Mouse (Mus musculus): ENCODE measurements around the gene Hspb11. TPM values are rescaled to one million over a fixed set of nuclear protein-coding genes. Genes with fewer than 3 reads are reported as not detected.

Hspb11 gene
- 5.7 and 19.6 TPM in 2 replicates for polyA plus RNA-seq (2012; ENCODE audit: insufficient read depth, low replicate concordance)

GRCm38 (mm10) chr4:107253125-107254091, at the start of gene Hspb11, which contains the start of gene Lrrc42:
Gene Hspb11, plus strand, starts transcription at chr4:107253593.
Gene Lrrc42, minus strand, starts transcription at chr4:107253532.
- H3K4me1 ChIP-seq: peaks cover 46% of the 10 kb centered on the region
- H3K36me3 ChIP-seq (replicated peaks; ENCODE audit: low read length): no peaks in the 10 kb centered on the region
- peak within 1 kb of the TSS; percentile 91 for H3K4me3 ChIP-seq (replicated peaks)
- TF ChIP-seq FLI1 (IDR thresholded peaks at IDR 0.05; ENCODE audit: low read length): no peak
- no peak for TF ChIP-seq GATA1 (IDR thresholded peaks at IDR 0.05; ENCODE audit: borderline replicate concordance, low read length)
- no peaks in the 10 kb centered on the region for H3K9me3 ChIP-seq
- H3K27me3 ChIP-seq (replicated peaks): no peaks in the 10 kb centered on the region

GRCm38 (mm10) chr4:107207016-107207415, 46.4 kb upstream of the Hspb11 start:
- Histone ChIP-seq H3K4me3 (replicated peaks) (no peak overlapping the region), H3K27me3 (replicated peaks) (no peaks in the 10 kb centered on the region), H3K36me3 (replicated peaks; ENCODE audit: low read length) (peaks cover 81% of the 10 kb centered on the region), H3K9me3 (no peaks in the 10 kb centered on the region), H3K4me1 (peaks cover 35% of the 10 kb centered on the region)
- TF ChIP-seq FLI1 (IDR thresholded peaks at IDR 0.05; ENCODE audit: low read length) (no peak), GATA1 (IDR thresholded peaks at IDR 0.05; ENCODE audit: borderline replicate concordance, low read length) (no peak)

- no peak for TF ChIP-seq FLI1 (IDR thresholded peaks at IDR 0.05; ENCODE audit: low read length)
- TF ChIP-seq GATA1 (IDR thresholded peaks at IDR 0.05; ENCODE audit: borderline replicate concordance, low read length): no peak
- Histone ChIP-seq H3K27me3 (replicated peaks) (peaks cover 5% of the 10 kb centered on the region), H3K4me1 (peaks cover 33% of the 10 kb centered on the region), H3K4me3 (replicated peaks) (no peak within 1 kb of the TSS), H3K9me3 (no peaks in the 10 kb centered on the region), H3K36me3 (replicated peaks; ENCODE audit: low read length) (peaks cover 65% of the 10 kb centered on the region)
Measured at GRCm38 (mm10) chr4:107208880-107209279, 44.5 kb upstream of the Hspb11 start, which contains the start of gene Ldlrad1. Gene Ldlrad1, plus strand, starts transcription at chr4:107209180.

- H3K36me3 ChIP-seq (replicated peaks; ENCODE audit: low read length): peaks cover 58% of the 10 kb centered on the region
- H3K9me3 ChIP-seq: no peaks in the 10 kb centered on the region
- H3K27me3 ChIP-seq (replicated peaks): peaks cover 13% of the 10 kb centered on the region
- no peak for TF ChIP-seq GATA1 (IDR thresholded peaks at IDR 0.05; ENCODE audit: borderline replicate concordance, low read length)
- no peak for TF ChIP-seq FLI1 (IDR thresholded peaks at IDR 0.05; ENCODE audit: low read length)
- no peak overlapping the region for H3K4me3 ChIP-seq (replicated peaks)
- H3K4me1 ChIP-seq: peaks cover 34% of the 10 kb centered on the region
Measured at GRCm38 (mm10) chr4:107210483-107211097, 42.8 kb upstream of the Hspb11 start.

- H3K36me3 ChIP-seq (replicated peaks; ENCODE audit: low read length): peaks cover 54% of the 10 kb centered on the region
- TF ChIP-seq GATA1 (IDR thresholded peaks at IDR 0.05; ENCODE audit: borderline replicate concordance, low read length) (no peak), FLI1 (IDR thresholded peaks at IDR 0.05; ENCODE audit: low read length) (no peak)
- peaks cover 13% of the 10 kb centered on the region for H3K27me3 ChIP-seq (replicated peaks)
- H3K4me3 ChIP-seq (replicated peaks): no peak overlapping the region
- peaks cover 35% of the 10 kb centered on the region for H3K4me1 ChIP-seq
- H3K9me3 ChIP-seq: no peaks in the 10 kb centered on the region
Measured at GRCm38 (mm10) chr4:107211465-107211864, 41.9 kb upstream of the Hspb11 start.

- H3K4me3 ChIP-seq (replicated peaks): no peak overlapping the region
- TF ChIP-seq GATA1 (IDR thresholded peaks at IDR 0.05; ENCODE audit: borderline replicate concordance, low read length) (no peak), FLI1 (IDR thresholded peaks at IDR 0.05; ENCODE audit: low read length) (no peak)
- H3K9me3 ChIP-seq: no peaks in the 10 kb centered on the region
- peaks cover 40% of the 10 kb centered on the region for H3K4me1 ChIP-seq
- peaks cover 14% of the 10 kb centered on the region for H3K27me3 ChIP-seq (replicated peaks)
- peaks cover 50% of the 10 kb centered on the region for H3K36me3 ChIP-seq (replicated peaks; ENCODE audit: low read length)
Measured at GRCm38 (mm10) chr4:107211936-107212335, 41.5 kb upstream of the Hspb11 start.

GRCm38 (mm10) chr4:107213279-107214011, 39.9 kb upstream of the Hspb11 start:
- Histone ChIP-seq H3K36me3 (replicated peaks; ENCODE audit: low read length) (peaks cover 35% of the 10 kb centered on the region), H3K4me3 (replicated peaks) (peak overlapping the region; percentile 51), H3K9me3 (no peaks in the 10 kb centered on the region), H3K27me3 (replicated peaks) (peaks cover 23% of the 10 kb centered on the region), H3K4me1 (peaks cover 51% of the 10 kb centered on the region)
- no peak for TF ChIP-seq GATA1 (IDR thresholded peaks at IDR 0.05; ENCODE audit: borderline replicate concordance, low read length)
- no peak for TF ChIP-seq FLI1 (IDR thresholded peaks at IDR 0.05; ENCODE audit: low read length)

- peaks cover 23% of the 10 kb centered on the region for H3K27me3 ChIP-seq (replicated peaks)
- H3K4me1 ChIP-seq: peaks cover 27% of the 10 kb centered on the region
- H3K9me3 ChIP-seq: no peaks in the 10 kb centered on the region
- no peak overlapping the region for H3K4me3 ChIP-seq (replicated peaks)
- peaks cover 16% of the 10 kb centered on the region for H3K36me3 ChIP-seq (replicated peaks; ENCODE audit: low read length)
- TF ChIP-seq GATA1 (IDR thresholded peaks at IDR 0.05; ENCODE audit: borderline replicate concordance, low read length) (no peak), FLI1 (IDR thresholded peaks at IDR 0.05; ENCODE audit: low read length) (no peak)
Measured at GRCm38 (mm10) chr4:107217574-107217973, 35.8 kb upstream of the Hspb11 start.

- no peak overlapping the region for H3K4me3 ChIP-seq (replicated peaks)
- H3K9me3 ChIP-seq: no peaks in the 10 kb centered on the region
- no peaks in the 10 kb centered on the region for H3K36me3 ChIP-seq (replicated peaks; ENCODE audit: low read length)
- TF ChIP-seq GATA1 (IDR thresholded peaks at IDR 0.05; ENCODE audit: borderline replicate concordance, low read length) (no peak), FLI1 (IDR thresholded peaks at IDR 0.05; ENCODE audit: low read length) (no peak)
- H3K4me1 ChIP-seq: peaks cover 39% of the 10 kb centered on the region
- peaks cover 23% of the 10 kb centered on the region for H3K27me3 ChIP-seq (replicated peaks)
Measured at GRCm38 (mm10) chr4:107221524-107221923, 31.9 kb upstream of the Hspb11 start.

All from megakaryocyte, embryonic 14.5 days (primary cell).